Mouse (Mus musculus) layer of hippocampus, adult 9-11 months (tissue): ENCODE measurements around the gene Tatdn3.

Experiments used
- DNase-seq: peaks from one replicate; pipeline ENCODE4 v3.0.0; 2022

Gene Tatdn3

GRCm38 (mm10) chr1:191073486-191073885, 10.8 kb upstream of the Tatdn3 start:
- no peak for DNase-seq

- DNase-seq: peak; percentile 84
Observed at GRCm38 (mm10) chr1:191073001-191073400, 10.3 kb upstream of the Tatdn3 start.

- DNase-seq: no peak
Observed at GRCm38 (mm10) chr1:191072329-191072913, 9.7 kb upstream of the Tatdn3 start.

- no peak for DNase-seq
Observed at GRCm38 (mm10) chr1:191071613-191072012, 8.9 kb upstream of the Tatdn3 start.

GRCm38 (mm10) chr1:191070259-191070658, 7.5 kb upstream of the Tatdn3 start:
- no peak for DNase-seq

GRCm38 (mm10) chr1:191068377-191068776, 5.6 kb upstream of the Tatdn3 start:
- DNase-seq: no peak

- no peak for DNase-seq
Observed at GRCm38 (mm10) chr1:191065188-191065587, 2.5 kb upstream of the Tatdn3 start.

- no peak for DNase-seq
Observed at GRCm38 (mm10) chr1:191064535-191064934, 1.8 kb upstream of the Tatdn3 start.

GRCm38 (mm10) chr1:191063700-191064099, 968 bp upstream of the Tatdn3 start:
- no peak for DNase-seq

- DNase-seq: no peak
Observed at GRCm38 (mm10) chr1:191062241-191062780, 421 bp downstream of the Tatdn3 start.

GRCm38 (mm10) chr1:191057461-191057860, 5.3 kb downstream of the Tatdn3 start:
- DNase-seq: no peak

GRCm38 (mm10) chr1:191055533-191055873, 7.2 kb downstream of the Tatdn3 start:
- no peak for DNase-seq

GRCm38 (mm10) chr1:191054870-191055532, 7.7 kb downstream of the Tatdn3 start:
- DNase-seq: no peak

GRCm38 (mm10) chr1:191053555-191053954, 9.2 kb downstream of the Tatdn3 start:
- no peak for DNase-seq

GRCm38 (mm10) chr1:191046231-191046824, 16.4 kb downstream of the Tatdn3 start:
- DNase-seq: no peak

- DNase-seq: no peak
Observed at GRCm38 (mm10) chr1:191045264-191045663, 17.5 kb downstream of the Tatdn3 start.

GRCm38 (mm10) chr1:191042688-191043087, 20.0 kb downstream of the Tatdn3 start:
- no peak for DNase-seq

- no peak for DNase-seq
Observed at GRCm38 (mm10) chr1:191042106-191042505, 20.6 kb downstream of the Tatdn3 start.

- no peak for DNase-seq
Observed at GRCm38 (mm10) chr1:191041352-191041751, 21.4 kb downstream of the Tatdn3 start.

GRCm38 (mm10) chr1:191037999-191038398, 24.7 kb downstream of the Tatdn3 start:
- no peak for DNase-seq

- DNase-seq: no peak
Observed at GRCm38 (mm10) chr1:191036554-191037334, 26.0 kb downstream of the Tatdn3 start, which contains the start of gene Spata45. TSS of gene Spata45 (plus strand) at chr1:191036639.

GRCm38 (mm10) chr1:191035649-191036048, 27.1 kb downstream of the Tatdn3 start:
- DNase-seq: no peak

- peak; percentile 15 for DNase-seq
Observed at GRCm38 (mm10) chr1:191030922-191031425, 31.8 kb downstream of the Tatdn3 start.
